Mouse (Mus musculus) midbrain, embryonic 15.5 days (tissue): ENCODE results near the gene Faiml. TPM values are rescaled to one million over a fixed set of nuclear protein-coding genes. Genes with fewer than 3 reads are reported as not detected.
A peak's percentile ranks its signal among the peaks of the same experiment; 100 is the strongest.

Experiments used
- ATAC-seq: fragments of 200-750 bp; cut with Nextera tagmentation; replicated peaks from 2 replicates; pipeline ENCODE4 v1.8.0; 2017; ENCODE audit warnings: moderate TSS enrichment
- H3K27ac ChIP-seq: fragments of 300-500 bp; sonication (generic); 2 replicates; pipeline ENCODE4 v1.5.1; 2015; ENCODE audit warnings: mild to moderate bottlenecking, inconsistent platforms
- H3K27me3 ChIP-seq: fragments of 300-500 bp; sonication (generic); replicated peaks from 2 replicates; pipeline ENCODE4 v1.6.1; 2015; ENCODE audit warnings: inconsistent platforms
- H3K36me3 ChIP-seq: fragments of 300-500 bp; sonication (generic); replicated peaks from 2 replicates; pipeline ENCODE4 v1.6.1; 2015; ENCODE audit warnings: inconsistent platforms
- H3K4me1 ChIP-seq: fragments of 300-500 bp; sonication (generic); 2 replicates; pipeline ENCODE4 v1.6.1; 2015; ENCODE audit warnings: inconsistent platforms
- H3K4me2 ChIP-seq: fragments of 300-500 bp; sonication (generic); 2 replicates; pipeline ENCODE4 v1.6.1; 2015; ENCODE audit warnings: inconsistent platforms, mild to moderate bottlenecking, moderate library complexity
- H3K4me3 ChIP-seq: fragments of 300-500 bp; sonication (generic); 2 replicates; pipeline ENCODE4 v1.5.1; 2015; ENCODE audit warnings: mild to moderate bottlenecking, inconsistent platforms
- H3K9ac ChIP-seq: fragments of 300-500 bp; sonication (generic); 2 replicates; pipeline ENCODE4 v1.6.1; 2015; ENCODE audit warnings: mild to moderate bottlenecking, inconsistent platforms
- H3K9me3 ChIP-seq: fragments of 300-500 bp; sonication (generic); 2 replicates; pipeline ENCODE4 v1.6.1; 2016; ENCODE audit warnings: inconsistent platforms
- WGBS: fragments of 180-500 bp; shearing (Covaris S2); methylation state at CpG from one replicate; pipeline ENCODE4 v1.1.7; 2015; ENCODE audit warnings: mixed read lengths; 5-methylcytosine and 5-hydroxymethylcytosine counted together
- polyA plus RNA-seq: library from polyadenylated mRNA; unstranded; fragments of >200 nt; fragmentation: Nextera tagmentation; extraction: Ambion mirVana; gene quantifications from 2 replicates; pipeline ENCODE4 v1.2.1, GENCODE M21; 2015

Gene Faiml
- not detected in 2 replicates for polyA plus RNA-seq

- no peak within 1 kb of the TSS for H3K27ac ChIP-seq
- no peaks in the 10 kb centered on the region for H3K36me3 ChIP-seq
- H3K9ac ChIP-seq: no peak within 1 kb of the TSS
- 85% methylated on average over 14 of the region's 14 CpGs for WGBS
- no peak within 1 kb of the TSS for H3K4me2 ChIP-seq
- ATAC-seq: no peak
- H3K4me1 ChIP-seq: no peaks in the 10 kb centered on the region
- H3K27me3 ChIP-seq: no peaks in the 10 kb centered on the region
- no peaks in the 10 kb centered on the region for H3K9me3 ChIP-seq
- no peak within 1 kb of the TSS for H3K4me3 ChIP-seq
These were observed at the start of gene Faiml for GRCm38 (mm10) chr9:99237139-99237538. TSS of gene Faiml (minus strand) at chr9:99237239.

GRCm38 (mm10) chr9:99258891-99259290 is 21.9 kb upstream of the Faiml start:
- Histone ChIP-seq H3K36me3 (peaks cover 37% of the 10 kb centered on the region), H3K4me1 (no peaks in the 10 kb centered on the region), H3K27ac (no peak overlapping the region), H3K4me3 (no peak overlapping the region), H3K9ac (no peak overlapping the region), H3K4me2 (no peak overlapping the region), H3K9me3 (no peaks in the 10 kb centered on the region), H3K27me3 (no peaks in the 10 kb centered on the region)
- 79% methylated on average over 5 of the region's 5 CpGs for WGBS
- ATAC-seq: no peak

- Histone ChIP-seq H3K27ac (no peak overlapping the region), H3K4me1 (no peaks in the 10 kb centered on the region), H3K27me3 (no peaks in the 10 kb centered on the region), H3K4me3 (no peak overlapping the region), H3K4me2 (no peak overlapping the region), H3K36me3 (peaks cover 24% of the 10 kb centered on the region), H3K9ac (no peak overlapping the region), H3K9me3 (no peaks in the 10 kb centered on the region)
- no peak for ATAC-seq
- WGBS: 94% methylated on average over 3 of the region's 3 CpGs
These were observed 19.8 kb upstream of the Faiml start for GRCm38 (mm10) chr9:99256821-99257220.

GRCm38 (mm10) chr9:99256206-99256605 is 19.2 kb upstream of the Faiml start:
- peaks cover 24% of the 10 kb centered on the region for H3K36me3 ChIP-seq
- WGBS: 91% methylated on average over 1 of the region's 1 CpGs
- no peak overlapping the region for H3K4me3 ChIP-seq
- no peaks in the 10 kb centered on the region for H3K4me1 ChIP-seq
- no peaks in the 10 kb centered on the region for H3K27me3 ChIP-seq
- no peak overlapping the region for H3K27ac ChIP-seq
- no peak overlapping the region for H3K9ac ChIP-seq
- no peak for ATAC-seq
- no peaks in the 10 kb centered on the region for H3K9me3 ChIP-seq
- no peak overlapping the region for H3K4me2 ChIP-seq

- Histone ChIP-seq H3K4me2 (no peak overlapping the region), H3K9me3 (no peaks in the 10 kb centered on the region), H3K4me1 (no peaks in the 10 kb centered on the region), H3K27me3 (no peaks in the 10 kb centered on the region), H3K9ac (no peak overlapping the region), H3K36me3 (peaks cover 24% of the 10 kb centered on the region), H3K4me3 (no peak overlapping the region), H3K27ac (no peak overlapping the region)
- WGBS: 90% methylated on average over 10 of the region's 10 CpGs
- ATAC-seq: no peak
These were observed 16.8 kb upstream of the Faiml start for GRCm38 (mm10) chr9:99253861-99254260.

GRCm38 (mm10) chr9:99248906-99249305 is 11.9 kb upstream of the Faiml start:
- H3K27me3 ChIP-seq: no peaks in the 10 kb centered on the region
- no peak overlapping the region for H3K4me3 ChIP-seq
- H3K36me3 ChIP-seq: no peaks in the 10 kb centered on the region; the same call in 1 of the 2 replicates
- ATAC-seq: no peak
- H3K9me3 ChIP-seq: no peaks in the 10 kb centered on the region
- H3K4me2 ChIP-seq: no peak overlapping the region
- H3K4me1 ChIP-seq: peaks cover 18% of the 10 kb centered on the region
- 97% methylated on average over 4 of the region's 4 CpGs for WGBS
- no peak overlapping the region for H3K27ac ChIP-seq
- no peak overlapping the region for H3K9ac ChIP-seq

GRCm38 (mm10) chr9:99248304-99248703 is 11.3 kb upstream of the Faiml start:
- H3K9me3 ChIP-seq: no peaks in the 10 kb centered on the region
- no peaks in the 10 kb centered on the region for H3K27me3 ChIP-seq
- no peak overlapping the region for H3K27ac ChIP-seq
- peaks cover 18% of the 10 kb centered on the region for H3K4me1 ChIP-seq
- H3K4me2 ChIP-seq: no peak overlapping the region
- no peaks in the 10 kb centered on the region; the same call in 1 of the 2 replicates for H3K36me3 ChIP-seq
- 62% methylated on average over 8 of the region's 8 CpGs for WGBS
- no peak for ATAC-seq
- no peak overlapping the region for H3K9ac ChIP-seq
- no peak overlapping the region for H3K4me3 ChIP-seq

GRCm38 (mm10) chr9:99243895-99244293 is 6.9 kb upstream of the Faiml start:
- Histone ChIP-seq H3K36me3 (no peaks in the 10 kb centered on the region; the same call in 1 of the 2 replicates), H3K4me3 (peak overlapping the region; percentile 53), H3K27me3 (no peaks in the 10 kb centered on the region), H3K9ac (peak overlapping the region; percentile 44), H3K4me2 (peak overlapping the region; percentile 66), H3K9me3 (no peaks in the 10 kb centered on the region), H3K4me1 (peaks cover 25% of the 10 kb centered on the region), H3K27ac (peak overlapping the region; percentile 80)
- under 1% methylated on average over 10 of the region's 10 CpGs for WGBS
- ATAC-seq: peak; percentile 41

- no peaks in the 10 kb centered on the region; the same call in 1 of the 2 replicates for H3K36me3 ChIP-seq
- H3K4me3 ChIP-seq: peak within 1 kb of the TSS; percentile 53
- H3K4me2 ChIP-seq: peak within 1 kb of the TSS; percentile 66
- peak; percentile 95 for ATAC-seq
- H3K4me1 ChIP-seq: peaks cover 25% of the 10 kb centered on the region
- peak within 1 kb of the TSS; percentile 80 for H3K27ac ChIP-seq
- no peaks in the 10 kb centered on the region for H3K27me3 ChIP-seq
- WGBS: under 1% methylated on average over 66 of the region's 66 CpGs
- H3K9me3 ChIP-seq: no peaks in the 10 kb centered on the region
- peak within 1 kb of the TSS; percentile 44 for H3K9ac ChIP-seq
These were observed 6.3 kb upstream of the Faiml start, which contains the start of gene Cep70 for GRCm38 (mm10) chr9:99243190-99243894. TSS of gene Cep70 (plus strand) at chr9:99243367.

- peak overlapping the region; percentile 44; the same call in 1 of the 2 replicates for H3K9ac ChIP-seq
- no peaks in the 10 kb centered on the region for H3K9me3 ChIP-seq
- no peaks in the 10 kb centered on the region for H3K27me3 ChIP-seq
- no peak; the same call in 1 of the 2 replicates for ATAC-seq
- H3K36me3 ChIP-seq: no peaks in the 10 kb centered on the region
- H3K4me1 ChIP-seq: peaks cover 21% of the 10 kb centered on the region
- peak overlapping the region; percentile 53 for H3K4me3 ChIP-seq
- WGBS: 8% methylated on average over 17 of the region's 17 CpGs
- peak overlapping the region; percentile 80 for H3K27ac ChIP-seq
- H3K4me2 ChIP-seq: peak overlapping the region; percentile 66
These were observed 5.6 kb upstream of the Faiml start for GRCm38 (mm10) chr9:99242533-99243189.

GRCm38 (mm10) chr9:99242035-99242434 is 5.0 kb upstream of the Faiml start:
- H3K27ac ChIP-seq: no peak overlapping the region
- H3K36me3 ChIP-seq: no peaks in the 10 kb centered on the region
- ATAC-seq: no peak
- H3K4me1 ChIP-seq: peaks cover 21% of the 10 kb centered on the region
- H3K4me2 ChIP-seq: peak overlapping the region; percentile 66
- no peaks in the 10 kb centered on the region for H3K27me3 ChIP-seq
- H3K9me3 ChIP-seq: no peaks in the 10 kb centered on the region
- 3% methylated on average over 7 of the region's 7 CpGs for WGBS
- H3K9ac ChIP-seq: no peak overlapping the region
- no peak overlapping the region for H3K4me3 ChIP-seq

- H3K36me3 ChIP-seq: no peaks in the 10 kb centered on the region
- H3K9ac ChIP-seq: no peak overlapping the region
- H3K9me3 ChIP-seq: no peaks in the 10 kb centered on the region
- H3K27me3 ChIP-seq: no peaks in the 10 kb centered on the region
- no peak overlapping the region for H3K27ac ChIP-seq
- no peak for ATAC-seq
- no peak overlapping the region for H3K4me2 ChIP-seq
- 80% methylated on average over 5 of the region's 5 CpGs for WGBS
- H3K4me1 ChIP-seq: peaks cover 20% of the 10 kb centered on the region
- no peak overlapping the region for H3K4me3 ChIP-seq
These were observed 3.5 kb upstream of the Faiml start for GRCm38 (mm10) chr9:99240571-99240970.
